Mouse (Mus musculus) monocyte, adult 5-6 weeks (primary cell): ENCODE data around the gene Gldc. TPM values are rescaled to one million over a fixed set of nuclear protein-coding genes. Genes with fewer than 3 reads are reported as not detected.
"Not testable (repeated sequence)": the region's sequence is repeated elsewhere in the genome, so short reads cannot be mapped to it uniquely, and the experiment has no call there.

Source experiments
- ATAC-seq: fragments of 153-309, 156-312 bp; replicated peaks from 2 replicates; pipeline ENCODE4 v1.8.0; 2017; ENCODE audit warnings: mild to moderate bottlenecking; ENCODE audit not compliant: low TSS enrichment, insufficient number of reproducible peaks, severe bottlenecking, poor library complexity, low FRiP score
- total RNA-seq: library from RNA; stranded (forward); fragments of 200-1000, 200-491, 200-594 nt; gene quantifications from 3 replicates; pipeline ENCODE4 v1.2.3, GENCODE M21; 2017

Gldc gene
- not detected in 3 replicates for total RNA-seq

GRCm38 (mm10) chr19:30174919-30175571, at the start of gene Gldc:
Gene Gldc, minus strand, starts transcription at chr19:30175429.
- ATAC-seq = no peak

GRCm38 (mm10) chr19:30222593-30222992, 47.4 kb upstream of the Gldc start:
- not testable (repeated sequence) for ATAC-seq

- no peak for ATAC-seq
These were observed 42.1 kb upstream of the Gldc start for GRCm38 (mm10) chr19:30217335-30217734.

- ATAC-seq = no peak
These were observed 41.0 kb upstream of the Gldc start for GRCm38 (mm10) chr19:30216186-30216585.

GRCm38 (mm10) chr19:30215736-30216135, 40.5 kb upstream of the Gldc start:
- ATAC-seq = not testable (repeated sequence)

- ATAC-seq = no peak
These were observed 38.8 kb upstream of the Gldc start for GRCm38 (mm10) chr19:30214026-30214425.

- not testable (repeated sequence) for ATAC-seq
These were observed 33.8 kb upstream of the Gldc start for GRCm38 (mm10) chr19:30209006-30209405.

- no peak for ATAC-seq
These were observed 31.8 kb upstream of the Gldc start for GRCm38 (mm10) chr19:30206981-30207380.

GRCm38 (mm10) chr19:30205874-30206273, 30.6 kb upstream of the Gldc start:
- no peak for ATAC-seq

- ATAC-seq = no peak
These were observed 30.1 kb upstream of the Gldc start for GRCm38 (mm10) chr19:30205159-30205816.

- ATAC-seq = no peak
These were observed 26.9 kb upstream of the Gldc start for GRCm38 (mm10) chr19:30202177-30202576.

GRCm38 (mm10) chr19:30194999-30195398, 19.8 kb upstream of the Gldc start:
- ATAC-seq = no peak

- ATAC-seq = no peak
These were observed 12.0 kb upstream of the Gldc start for GRCm38 (mm10) chr19:30187232-30187631.

- no peak for ATAC-seq
These were observed 10.3 kb upstream of the Gldc start for GRCm38 (mm10) chr19:30185536-30185935.

GRCm38 (mm10) chr19:30179979-30180378, 4.8 kb upstream of the Gldc start:
- no peak for ATAC-seq

GRCm38 (mm10) chr19:30174074-30174670, 1.1 kb downstream of the Gldc start:
- ATAC-seq = no peak

- ATAC-seq = no peak
These were observed 3.7 kb downstream of the Gldc start for GRCm38 (mm10) chr19:30171346-30172055.

- ATAC-seq = no peak
These were observed 4.9 kb downstream of the Gldc start for GRCm38 (mm10) chr19:30170319-30170718.

GRCm38 (mm10) chr19:30166801-30167505, 8.3 kb downstream of the Gldc start:
- ATAC-seq = no peak
